Mouse (Mus musculus) bone marrow, adult 2 months (tissue): ENCODE data around the gene Hoga1. TPM values are rescaled to one million over a fixed set of nuclear protein-coding genes. Genes with fewer than 3 reads are reported as not detected.

ENCODE experiments used
- H3K27ac ChIP-seq: fragments of 200-500 bp; 2 replicates; pipeline ENCODE4 v1.5.1; 2012; ENCODE audit warnings: low read depth, mild to moderate bottlenecking, control low read depth, inconsistent platforms, low read length; ENCODE audit not compliant: control insufficient read depth, poor library complexity, insufficient read depth
- H3K4me1 ChIP-seq: fragments of 200-500 bp; 2 replicates; pipeline ENCODE4 v1.6.1; 2011; ENCODE audit warnings: low read length; ENCODE audit not compliant: control insufficient read depth, insufficient read depth
- H3K4me3 ChIP-seq: fragments of 200-500 bp; replicated peaks from 2 replicates; pipeline ENCODE3; 2011; ENCODE audit warnings: mild to moderate bottlenecking, low read depth, low read length, control low read depth; ENCODE audit not compliant: control insufficient read depth
- CTCF ChIP-seq: fragments of 200-500 bp; IDR thresholded peaks from 2 replicates; pipeline ENCODE4 v1.5.1; 2011; ENCODE audit warnings: low read length, control low read depth; ENCODE audit not compliant: control insufficient read depth, insufficient read depth
- POLR2A ChIP-seq: fragments of 200-500 bp; IDR thresholded peaks from 2 replicates; pipeline ENCODE4 v1.6.1; 2011; ENCODE audit warnings: low read depth, mild to moderate bottlenecking, control low read depth, low read length, borderline replicate concordance; ENCODE audit not compliant: control insufficient read depth
- WGBS: fragments of 180-500 bp; shearing (Covaris S2); methylation state at CpG from one replicate; pipeline ENCODE4 v1.1.7; 2018; 5-methylcytosine and 5-hydroxymethylcytosine counted together
- polyA plus RNA-seq: library from polyadenylated mRNA; stranded (reverse); fragments of >200 nt; gene quantifications from 2 replicates; pipeline ENCODE4 v1.2.4, GENCODE M21; 2011; ENCODE audit warnings: low replicate concordance; ENCODE audit not compliant: missing spikeins, insufficient read depth, insufficient read length

The Hoga1 gene
- polyA plus RNA-seq, 1 experiment: 1.8 TPM

DNA sequence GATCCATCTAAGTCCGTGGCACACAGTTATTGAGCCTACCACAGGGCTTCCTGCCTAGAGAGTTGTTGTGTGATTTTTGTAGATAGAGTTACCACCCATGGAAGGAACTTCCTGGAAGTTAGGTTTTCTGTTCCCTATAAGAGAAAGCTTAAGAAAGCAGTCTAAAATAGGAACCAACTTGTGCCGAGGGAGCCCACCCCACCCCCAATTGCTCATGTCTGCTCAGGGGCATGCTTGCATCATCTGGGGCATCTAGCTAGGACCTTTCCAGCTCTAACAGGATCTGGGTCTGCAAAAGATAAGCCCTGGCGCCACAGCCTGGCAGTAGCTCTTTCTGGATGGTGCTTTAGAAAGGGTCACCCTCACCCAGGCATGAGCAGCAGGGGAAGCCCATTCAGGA, 39.8 kb upstream of the Hoga1 start:
- Histone ChIP-seq H3K4me1 (peaks cover 12% of the 10 kb centered on the region), H3K4me3 (no peak overlapping the region), H3K27ac (peak overlapping the region; percentile 4; the same call in 1 of the 2 replicates)
- no peak for TF ChIP-seq POLR2A
- no peak for TF ChIP-seq CTCF
- 1% methylated on average over 3 of the region's 3 CpGs for WGBS

DNA sequence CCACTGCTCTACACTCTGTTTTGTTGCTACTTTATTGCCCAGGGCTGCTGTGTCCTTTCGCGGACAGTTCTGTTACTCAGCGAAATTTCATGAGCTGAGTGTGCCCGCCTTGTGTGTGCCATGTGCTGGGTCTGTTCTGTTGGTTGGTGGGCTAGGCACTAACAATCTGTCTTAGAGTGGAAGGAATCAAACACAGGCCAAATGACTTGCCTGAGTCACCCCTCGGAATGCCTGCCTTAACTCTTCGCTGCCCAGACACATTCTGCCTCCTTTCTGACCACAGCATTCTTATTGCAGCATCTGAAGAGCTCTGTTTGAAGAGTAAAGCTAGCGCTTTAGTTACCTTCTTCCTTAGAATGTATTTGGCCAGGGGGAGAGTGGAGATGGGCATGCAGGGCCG, 38.8 kb upstream of the Hoga1 start:
- Histone ChIP-seq H3K4me3 (no peak overlapping the region), H3K4me1 (peaks cover 10% of the 10 kb centered on the region), H3K27ac (no peak overlapping the region)
- TF ChIP-seq POLR2A (no peak), CTCF (no peak)
- 61% methylated on average over 8 of the region's 8 CpGs for WGBS

DNA sequence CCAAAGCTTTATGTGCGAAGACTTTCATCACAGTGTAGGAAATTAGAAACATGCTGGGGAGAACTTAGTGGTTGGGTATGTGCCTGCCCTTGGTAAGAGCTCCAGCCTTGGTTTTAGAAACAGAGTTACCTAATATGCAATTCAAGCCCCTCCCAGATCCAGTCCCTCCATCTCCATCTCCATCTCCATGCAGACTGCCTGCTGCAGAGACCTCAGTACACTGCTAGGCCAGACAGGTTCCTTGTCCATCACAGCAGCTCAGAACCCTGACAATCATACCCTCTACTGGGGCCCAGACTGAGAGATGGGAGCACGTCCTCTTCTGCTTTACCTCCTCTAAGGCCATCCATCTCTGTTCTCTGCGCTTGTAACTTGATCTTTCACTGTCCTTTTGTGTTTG, 36.8 kb upstream of the Hoga1 start:
- Histone ChIP-seq H3K4me3 (no peak overlapping the region), H3K27ac (no peak overlapping the region), H3K4me1 (peaks cover 10% of the 10 kb centered on the region)
- no peak for TF ChIP-seq POLR2A
- TF ChIP-seq CTCF: no peak
- 70% methylated on average over 3 of the region's 3 CpGs for WGBS

DNA sequence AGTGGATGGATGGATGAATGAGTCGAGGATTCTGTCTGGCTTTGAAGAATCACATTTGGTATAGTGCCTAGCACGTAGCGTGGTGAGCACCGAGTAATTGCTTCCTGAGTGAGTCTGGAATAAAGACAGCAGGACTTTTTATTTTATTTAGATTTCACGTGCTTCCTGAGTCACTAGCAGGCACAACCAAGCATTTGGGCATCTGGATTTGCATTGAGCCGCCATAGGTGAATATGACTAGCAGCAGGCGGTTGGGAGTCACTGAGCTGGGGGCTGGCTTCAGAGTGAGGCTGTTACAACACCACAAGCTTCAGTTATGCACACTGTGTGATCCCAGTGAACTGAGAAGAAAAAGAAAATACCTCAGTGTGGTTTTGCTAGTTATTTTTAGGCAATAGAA, 36.3 kb upstream of the Hoga1 start:
- H3K4me3 ChIP-seq: no peak overlapping the region
- WGBS: 50% methylated on average over 7 of the region's 7 CpGs
- TF ChIP-seq CTCF: no peak
- TF ChIP-seq POLR2A: no peak
- peaks cover 10% of the 10 kb centered on the region for H3K4me1 ChIP-seq
- H3K27ac ChIP-seq: no peak overlapping the region

DNA sequence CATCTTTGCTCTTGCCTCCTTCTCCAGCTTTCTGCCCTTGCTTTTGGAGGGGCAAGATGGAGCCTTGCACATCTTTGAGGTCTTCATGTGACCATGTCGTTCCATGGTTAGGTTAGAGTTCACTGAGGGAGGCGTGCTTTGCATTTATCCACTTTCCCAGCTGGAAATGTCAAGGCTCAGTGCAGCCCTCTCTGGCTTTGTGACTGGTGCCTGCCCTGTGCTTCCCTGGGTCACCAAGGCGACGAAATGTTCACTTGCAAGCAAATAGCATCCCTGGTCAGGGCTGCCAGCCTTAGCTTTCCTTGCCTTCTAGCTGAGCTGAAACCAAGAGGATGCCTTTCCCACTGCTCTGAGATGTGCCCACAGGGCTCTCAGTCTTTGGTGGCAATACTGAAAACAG, 35.0 kb upstream of the Hoga1 start:
- Histone ChIP-seq H3K4me3 (no peak overlapping the region), H3K27ac (no peak overlapping the region), H3K4me1 (peaks cover 5% of the 10 kb centered on the region)
- TF ChIP-seq POLR2A (no peak), CTCF (no peak)
- 79% methylated on average over 4 of the region's 4 CpGs for WGBS

DNA sequence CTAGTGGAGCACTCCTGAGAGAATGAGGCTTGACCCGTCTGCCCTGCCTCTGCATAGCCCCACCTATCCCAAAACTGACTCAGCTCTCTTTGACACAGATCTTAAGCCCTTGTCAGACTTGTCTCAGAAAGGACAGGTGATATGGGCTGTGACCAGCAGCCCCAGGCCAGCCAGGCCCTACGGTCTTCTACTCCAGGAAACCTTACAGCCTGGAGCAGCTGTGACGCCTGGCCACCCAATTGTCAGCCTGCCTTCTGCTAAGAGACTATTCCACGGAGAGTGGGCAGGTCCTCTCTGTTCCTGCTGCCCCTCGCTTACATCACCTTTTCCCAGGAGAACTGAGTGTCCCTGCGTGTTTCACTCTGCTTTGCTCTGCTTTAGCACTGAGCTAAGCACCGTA, 34.3 kb upstream of the Hoga1 start:
- no peak for TF ChIP-seq CTCF
- TF ChIP-seq POLR2A: no peak
- H3K4me3 ChIP-seq: no peak overlapping the region
- WGBS: 81% methylated on average over 7 of the region's 7 CpGs
- peaks cover 4% of the 10 kb centered on the region for H3K4me1 ChIP-seq
- no peak overlapping the region for H3K27ac ChIP-seq

DNA sequence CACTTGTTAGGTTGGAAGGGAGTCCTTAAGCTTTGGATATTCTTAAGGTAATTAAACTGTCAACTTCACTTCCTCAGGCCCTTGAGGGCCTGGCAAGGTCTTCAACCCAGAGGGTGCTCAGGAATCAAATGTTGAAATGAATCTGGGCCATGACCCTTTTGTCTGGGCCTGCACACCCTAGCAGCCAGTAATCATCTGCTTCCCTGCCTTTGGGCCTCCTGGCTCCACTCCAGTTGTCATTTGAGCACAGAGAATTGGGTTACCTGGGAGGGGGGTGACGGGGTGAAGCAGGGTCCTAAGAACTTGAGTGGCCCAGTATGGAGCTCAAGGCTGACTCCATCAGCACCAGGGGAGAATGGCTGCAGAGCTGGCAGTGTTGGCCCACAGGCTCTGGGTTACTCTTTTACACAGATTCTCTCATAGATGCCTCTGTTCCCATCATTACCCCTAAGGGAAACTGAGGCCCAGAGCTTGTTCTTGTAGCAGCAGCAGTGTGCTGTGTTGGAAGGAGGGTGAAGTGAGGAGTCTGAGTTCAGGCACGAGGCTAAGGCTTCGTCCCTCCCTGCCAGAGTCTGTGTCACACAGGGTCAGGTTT, 31.1 kb upstream of the Hoga1 start:
- Histone ChIP-seq H3K27ac (no peak overlapping the region), H3K4me1 (peaks cover 1% of the 10 kb centered on the region), H3K4me3 (no peak overlapping the region)
- TF ChIP-seq POLR2A (no peak), CTCF (no peak)
- WGBS: 77% methylated on average over 3 of the region's 3 CpGs

DNA sequence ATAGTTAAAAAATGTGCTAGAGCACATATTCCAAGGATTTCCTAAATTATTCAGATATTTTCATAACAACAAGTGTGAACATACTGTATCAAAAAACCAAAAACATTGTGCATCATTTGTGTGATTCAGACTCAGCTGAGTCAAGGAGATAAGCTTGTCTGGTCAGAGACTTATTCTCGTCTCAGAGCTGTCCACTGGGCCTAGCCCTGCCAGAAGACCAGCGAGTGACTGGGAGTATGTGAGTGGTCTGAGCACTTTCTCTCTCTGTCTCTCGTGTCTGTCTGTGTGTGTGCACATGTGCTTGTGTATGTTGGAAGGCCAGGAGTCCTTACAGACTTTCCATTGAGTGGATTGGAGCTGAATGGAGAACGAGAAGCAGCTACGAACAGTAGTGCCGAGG, 30.4 kb upstream of the Hoga1 start:
- 83% methylated on average over 6 of the region's 6 CpGs for WGBS

DNA sequence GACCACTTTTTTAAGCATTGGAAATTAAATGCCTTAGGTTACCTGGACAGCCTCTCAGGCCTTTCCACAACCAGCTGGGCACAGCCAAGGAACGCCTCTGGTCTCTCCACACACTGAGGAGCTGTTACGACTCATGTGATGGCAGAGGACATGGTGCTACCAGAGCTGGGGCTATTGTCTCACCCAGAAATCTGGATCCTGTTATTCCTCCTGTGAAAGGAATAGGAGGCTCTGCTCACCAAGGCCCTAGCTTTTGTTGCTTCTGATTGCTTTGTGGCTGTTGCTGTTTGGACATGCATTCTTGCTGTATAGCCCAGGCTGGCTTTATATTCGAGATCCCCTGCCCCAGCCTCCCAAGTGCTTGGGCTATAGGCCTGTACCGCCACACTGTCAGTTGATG, 29.2 kb upstream of the Hoga1 start:
- Histone ChIP-seq H3K27ac (no peak overlapping the region), H3K4me3 (no peak overlapping the region), H3K4me1 (peaks cover 1% of the 10 kb centered on the region)
- WGBS: 77% methylated on average over 4 of the region's 4 CpGs
- no peak for TF ChIP-seq CTCF
- no peak for TF ChIP-seq POLR2A

More for the DNA sequence above, 30.4 kb upstream of the Hoga1 start:
- no peak for TF ChIP-seq POLR2A
- no peak for TF ChIP-seq CTCF
- H3K27ac ChIP-seq: no peak overlapping the region
- no peak overlapping the region for H3K4me3 ChIP-seq
- H3K4me1 ChIP-seq: peaks cover 1% of the 10 kb centered on the region
